Mouse (Mus musculus): ENCODE data around the gene Tnrc6c. TPM values are rescaled to one million over a fixed set of nuclear protein-coding genes. Genes with fewer than 3 reads are reported as not detected.
A peak's percentile ranks its signal among the peaks of the same experiment; 100 is the strongest.

The Tnrc6c gene
- 10 to 100 TPM; 21.1 to 24.6 TPM for total RNA-seq (2021)
- polyA plus RNA-seq (2012; rRNA removed): 17.0 and 17.1 TPM in 2 replicates
- long read RNA-seq, full-length matches to known transcripts: 1 of 8 reads
- long read RNA-seq, partial matches to known transcripts: 4 of 8 reads
- long read RNA-seq, other reads (novel, unspliced or antisense): 3 of 8 reads

DNA sequence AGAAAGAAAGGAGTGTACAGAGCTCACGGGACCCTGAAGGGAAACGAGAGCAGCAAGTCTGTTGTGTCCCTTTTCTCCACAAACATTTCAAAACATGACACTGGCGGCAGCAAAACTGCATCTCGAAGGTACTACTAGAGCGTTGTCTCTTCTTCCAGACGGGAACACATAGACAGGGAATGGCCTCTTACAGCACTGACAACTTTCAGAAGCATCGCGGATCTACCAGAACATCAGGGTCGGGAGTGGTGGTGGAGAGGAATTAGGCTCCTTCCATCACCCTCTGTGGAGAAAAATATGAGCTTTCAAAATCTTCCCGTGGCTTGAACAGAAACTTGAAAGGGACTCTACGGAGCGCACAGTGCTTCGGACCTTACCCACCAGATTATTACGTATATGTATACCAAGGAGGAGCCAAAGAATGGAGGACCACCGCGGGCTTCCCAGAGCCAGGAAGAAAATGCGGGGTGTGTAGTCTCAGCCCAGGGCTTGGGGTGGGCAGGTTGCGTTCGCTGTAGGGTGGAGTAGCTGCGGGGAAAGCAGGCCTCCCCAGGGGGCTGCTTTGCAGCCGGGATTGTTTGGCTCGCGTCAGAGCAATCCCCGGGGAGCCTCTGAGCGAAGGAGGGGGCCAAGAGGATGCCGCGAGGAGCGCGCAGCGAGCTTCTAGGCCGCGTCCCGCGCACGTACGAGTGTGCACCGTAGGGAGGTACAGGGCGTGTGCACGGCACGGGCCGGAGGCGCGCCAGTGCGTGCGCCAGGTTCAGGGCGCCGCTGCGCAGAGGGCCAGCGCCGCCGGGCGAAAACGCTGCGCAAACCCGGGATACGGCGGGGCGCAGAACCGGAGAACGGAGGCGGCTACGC lies at the start of gene Tnrc6c:
Tnrc6c (plus strand) TSS at position 799 of the 861 bp plus-strand sequence.
- DNase-seq: no peak

DNA sequence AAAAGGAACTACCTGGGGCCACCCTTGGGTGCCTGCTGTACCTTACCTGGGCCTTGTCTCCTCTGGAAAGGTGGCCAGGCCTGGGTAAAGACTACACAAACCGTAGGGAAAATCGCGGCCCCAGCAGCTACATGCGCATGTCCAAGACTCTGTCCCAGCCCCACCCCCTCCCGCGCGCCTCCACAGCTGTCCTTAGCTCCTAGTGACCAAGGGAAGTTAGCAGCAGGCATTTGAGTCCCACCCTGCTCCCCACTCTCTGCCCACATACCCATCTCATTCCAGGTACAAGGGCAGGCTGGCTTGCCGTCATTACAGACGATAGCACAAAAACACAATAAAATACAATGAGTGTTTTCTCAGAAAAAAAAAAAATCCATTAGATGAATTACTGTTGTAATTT lies 48.0 kb upstream of the Tnrc6c start:
- no peak for DNase-seq

DNA sequence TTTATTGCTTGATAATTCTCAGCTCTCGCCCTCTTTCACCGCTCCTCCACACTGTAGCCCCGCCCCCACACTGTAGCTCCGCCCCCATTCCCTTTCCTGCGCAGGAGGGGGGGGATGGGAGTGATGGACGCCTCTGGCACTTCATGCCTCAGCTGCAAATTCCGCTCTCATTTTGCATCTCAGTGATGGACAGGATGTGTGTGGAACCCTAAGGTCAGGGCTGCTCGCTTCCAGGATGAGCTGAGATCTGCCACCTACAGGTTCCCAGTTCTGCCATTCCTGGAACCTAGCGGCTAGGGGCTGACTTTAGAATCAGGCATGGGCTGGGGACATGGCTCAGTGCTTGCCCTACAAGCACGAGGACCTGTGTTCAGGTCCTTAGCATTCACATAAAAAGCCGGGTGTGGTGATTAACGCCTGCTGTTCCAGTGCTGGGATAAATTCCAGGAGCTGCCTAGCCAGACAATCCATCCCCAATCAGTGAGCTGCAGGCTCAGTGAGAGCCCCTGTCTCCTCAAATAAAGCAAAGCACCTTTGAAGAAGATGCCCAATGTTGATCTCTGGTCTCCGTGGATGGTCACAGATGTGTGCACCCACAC lies 47.4 kb upstream of the Tnrc6c start:
- DNase-seq: peak; percentile 45

GRCm38 (mm10) chr11:117608141-117608789 lies 45.8 kb upstream of the Tnrc6c start:
- DNase-seq: no peak

GRCm38 (mm10) chr11:117608976-117609375 lies 45.1 kb upstream of the Tnrc6c start:
- DNase-seq: no peak

- DNase-seq: no peak
Observed at GRCm38 (mm10) chr11:117610589-117610988, 43.5 kb upstream of the Tnrc6c start.

DNA sequence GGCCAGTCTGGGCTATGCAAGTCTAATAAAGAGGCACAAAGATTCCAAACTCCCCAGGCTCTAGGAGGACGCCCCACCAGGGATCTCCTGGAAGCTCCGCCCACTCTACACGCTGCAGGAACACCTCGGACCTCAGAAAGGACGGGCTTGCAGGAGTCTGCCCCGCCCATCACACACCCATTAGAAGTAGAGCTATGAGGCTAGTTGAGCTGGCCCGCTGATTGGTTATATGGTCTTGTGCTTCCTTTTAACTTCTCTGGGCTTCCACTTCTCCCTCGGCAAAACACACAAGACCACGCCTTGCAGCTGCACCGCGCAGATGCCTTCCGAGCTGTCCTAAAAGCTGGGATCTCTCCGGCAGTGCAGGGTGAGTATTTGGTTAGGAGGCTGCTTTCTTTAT lies 43.0 kb upstream of the Tnrc6c start:
- peak; percentile 68 for DNase-seq

- DNase-seq: no peak
Observed at GRCm38 (mm10) chr11:117611860-117612259, 42.2 kb upstream of the Tnrc6c start.

GRCm38 (mm10) chr11:117612885-117613284 lies 41.2 kb upstream of the Tnrc6c start:
- DNase-seq: no peak

DNA sequence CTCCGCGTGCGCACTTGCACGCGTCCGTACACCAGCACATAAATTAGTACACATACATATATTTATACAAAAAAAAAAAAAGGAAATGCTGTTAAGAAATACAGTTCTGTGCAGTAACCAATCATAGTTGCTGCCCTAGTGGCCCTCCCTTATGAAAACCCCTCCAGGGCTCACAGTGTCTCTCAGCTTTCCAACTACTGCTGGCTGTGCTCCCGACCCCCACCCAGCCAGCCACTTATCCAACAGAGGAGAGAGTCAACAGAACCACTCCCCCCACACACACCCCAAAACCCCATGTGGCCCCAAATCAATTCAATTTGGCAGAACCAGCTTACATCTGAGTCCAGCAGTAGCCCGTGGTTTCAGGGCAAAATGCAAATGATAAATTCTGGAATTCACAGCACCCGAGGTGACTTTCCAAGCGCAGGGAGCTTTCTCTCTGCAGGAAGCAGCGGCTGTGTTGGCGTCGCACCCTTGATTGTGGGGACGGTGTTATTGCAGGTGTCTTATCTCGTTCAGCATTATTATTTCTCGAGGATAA lies 36.7 kb upstream of the Tnrc6c start:
- no peak for DNase-seq

DNA sequence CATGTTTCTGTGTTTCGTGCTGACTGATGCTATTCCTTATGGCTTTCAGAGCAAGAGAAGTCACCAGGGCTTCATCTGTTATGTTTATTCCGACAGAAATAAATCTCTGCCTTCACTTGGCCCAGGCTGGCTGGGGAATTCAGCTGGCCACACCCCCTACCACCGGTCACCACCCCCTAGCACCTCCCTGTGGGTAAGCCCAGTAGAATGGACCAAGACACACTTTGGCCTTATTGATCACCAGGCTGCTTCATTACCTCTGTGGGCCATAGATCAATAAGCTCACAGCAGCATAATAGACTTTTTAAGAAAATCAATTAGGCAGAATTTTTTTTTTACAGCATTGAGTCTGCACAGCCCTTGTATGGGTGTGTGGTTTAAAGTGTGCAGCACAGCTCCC lies 35.9 kb upstream of the Tnrc6c start:
- peak; percentile 63 for DNase-seq

- DNase-seq: peak; percentile 43
Observed at GRCm38 (mm10) chr11:117618774-117619173, 35.3 kb upstream of the Tnrc6c start.

- DNase-seq: no peak
Observed at GRCm38 (mm10) chr11:117619581-117619980, 34.5 kb upstream of the Tnrc6c start.

GRCm38 (mm10) chr11:117625196-117625595 lies 28.9 kb upstream of the Tnrc6c start:
- no peak for DNase-seq

- peak; percentile 21 for DNase-seq
Observed at GRCm38 (mm10) chr11:117626557-117626956, 27.5 kb upstream of the Tnrc6c start.

DNA sequence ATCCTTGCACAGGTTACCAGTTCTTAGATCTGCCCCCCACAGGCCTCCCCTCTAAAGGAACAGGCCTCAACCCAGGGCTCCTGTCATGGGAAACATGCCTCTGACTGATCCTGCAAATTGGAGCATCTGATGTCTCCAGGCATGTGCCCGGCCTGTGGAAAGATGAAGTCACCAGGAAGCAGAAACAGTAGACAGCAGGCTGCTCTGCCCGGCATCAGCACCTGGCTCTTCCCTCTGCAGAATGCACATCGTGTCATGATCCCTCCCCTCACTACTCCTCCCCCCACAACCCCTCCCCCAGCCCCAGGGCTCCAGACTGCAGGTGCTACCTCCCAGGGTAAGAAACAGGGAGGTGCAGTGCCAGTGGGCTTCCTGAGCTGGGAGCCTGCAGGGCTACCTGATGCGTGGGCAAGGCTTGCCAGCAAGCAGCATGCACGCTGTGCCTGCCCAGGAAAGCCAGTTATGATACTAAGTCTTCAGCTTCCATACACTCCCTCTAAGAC lies 27.0 kb upstream of the Tnrc6c start:
- no peak for DNase-seq

GRCm38 (mm10) chr11:117627746-117628311 lies 26.3 kb upstream of the Tnrc6c start:
- no peak for DNase-seq

GRCm38 (mm10) chr11:117628312-117628779 lies 25.7 kb upstream of the Tnrc6c start:
- peak; percentile 18 for DNase-seq

- DNase-seq: no peak
Observed at GRCm38 (mm10) chr11:117629865-117630264, 24.2 kb upstream of the Tnrc6c start.

DNA sequence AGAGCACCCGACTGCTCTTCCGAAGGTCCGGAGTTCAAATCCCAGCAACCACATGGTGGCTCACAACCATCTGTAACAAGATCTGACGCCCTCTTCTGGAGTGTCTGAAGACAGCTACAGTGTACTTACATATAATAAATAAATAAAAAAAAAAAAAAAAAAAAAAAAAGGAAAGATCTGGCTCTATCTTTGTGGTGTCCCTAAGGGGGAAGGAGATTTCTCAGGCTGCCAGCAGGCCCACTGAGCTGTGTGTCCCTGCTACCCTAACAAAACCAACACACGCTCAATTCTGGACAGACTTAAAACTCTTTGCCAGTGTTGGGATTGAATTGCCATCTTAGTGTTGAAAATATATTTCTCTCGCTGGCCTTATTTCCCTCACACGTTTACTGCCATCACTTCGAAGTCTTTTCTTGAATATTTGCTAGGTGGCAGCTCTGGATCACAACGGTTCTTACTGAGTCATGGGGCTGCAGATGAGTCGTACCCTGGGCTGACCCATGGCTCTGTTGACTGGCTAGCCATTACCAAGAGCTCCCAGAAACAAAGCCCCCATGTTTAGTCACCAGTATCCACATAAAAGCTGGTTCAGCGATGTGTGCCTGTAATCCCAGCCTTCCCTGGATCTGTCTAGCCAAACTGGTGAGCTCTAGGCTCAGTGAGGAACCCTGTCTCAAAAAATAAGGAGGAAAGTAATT lies 23.1 kb upstream of the Tnrc6c start:
- no peak for DNase-seq

DNA sequence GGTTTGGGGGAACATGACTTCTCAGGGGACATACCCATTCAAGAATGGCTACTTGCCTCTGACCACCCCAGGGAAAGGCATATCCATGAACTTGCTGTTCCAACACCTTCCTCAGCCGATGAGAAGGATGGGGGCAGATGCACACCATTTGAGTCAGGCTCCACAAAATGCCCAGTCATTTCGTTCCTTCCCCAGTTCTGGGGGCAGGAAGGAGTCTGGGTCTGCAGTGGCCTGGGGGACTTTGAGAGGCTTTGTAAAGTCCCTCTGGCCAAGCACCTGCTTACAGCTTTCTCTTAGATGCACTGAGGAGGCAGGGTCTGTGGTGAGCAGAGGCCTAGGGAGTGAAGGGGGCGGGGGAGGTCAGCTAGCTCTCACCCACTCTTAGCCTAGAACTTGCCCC lies 20.8 kb upstream of the Tnrc6c start:
- no peak for DNase-seq
